Mouse (Mus musculus) heart, postnatal 25 days (tissue): ENCODE results near the gene Mgat5. TPM values are rescaled to one million over a fixed set of nuclear protein-coding genes. Genes with fewer than 3 reads are reported as not detected.

Source experiments
- DNase-seq: peaks from one replicate; pipeline ENCODE4 v3.0.0; 2022; ENCODE audit warnings: low spot score
- intact Hi-C: fragments of 180-260 bp; cut with DNase I; formaldehyde crosslinking; loops from one replicate; pipeline ENCODE4 v1.15.1; 2025
- total RNA-seq, 2 experiments: library from RNA; stranded (reverse); gene quantifications; 2 replicates each; pipeline ENCODE4 v1.2.3; 2021

The Mgat5 gene
- total RNA-seq, 2 experiments from 2014 or later = 14.1 to 14.8 TPM

DNA sequence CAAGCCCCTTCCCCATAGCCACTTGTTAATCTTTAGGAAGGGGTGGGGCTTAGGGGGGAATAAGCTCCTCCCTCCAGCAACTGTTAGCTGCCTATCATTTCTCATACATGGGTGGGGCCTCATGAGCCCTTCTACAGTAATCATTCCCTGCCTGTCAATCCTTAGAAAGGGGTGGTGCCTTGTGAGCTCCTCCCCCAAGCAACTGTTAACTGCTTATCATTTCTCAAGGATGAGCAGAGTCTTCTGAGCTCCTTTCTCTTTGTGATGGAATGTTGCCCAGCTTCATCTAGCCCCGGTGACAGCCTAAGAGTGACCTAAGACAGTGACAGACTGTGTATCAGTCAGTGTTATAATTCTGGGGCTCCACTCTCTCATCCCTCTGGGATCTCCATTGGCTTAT lies 95.0 kb downstream of the Mgat5 start:
- intact Hi-C loops = no loop called here
- DNase-seq = no peak

DNA sequence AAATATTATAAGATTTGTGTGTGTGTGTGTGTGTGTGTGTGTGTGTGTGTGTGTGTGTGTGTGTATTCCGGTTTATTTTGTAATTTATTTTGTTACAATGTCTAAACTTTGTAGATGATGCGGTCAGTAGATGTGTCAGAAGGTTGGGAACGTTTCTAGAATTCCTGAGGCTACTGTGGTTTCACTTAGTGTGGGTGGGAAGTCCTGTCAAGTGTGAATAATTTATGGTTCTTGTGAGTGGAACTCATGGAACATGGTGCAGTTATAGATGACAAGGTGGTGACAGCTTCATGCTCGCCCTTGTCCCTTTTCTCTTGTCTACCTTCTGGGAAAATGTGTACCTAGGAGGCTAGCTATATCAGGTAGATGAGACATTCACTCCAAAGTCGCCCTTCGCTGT lies 96.2 kb downstream of the Mgat5 start:
- no peak for DNase-seq
- intact Hi-C loops = no loop called here

DNA sequence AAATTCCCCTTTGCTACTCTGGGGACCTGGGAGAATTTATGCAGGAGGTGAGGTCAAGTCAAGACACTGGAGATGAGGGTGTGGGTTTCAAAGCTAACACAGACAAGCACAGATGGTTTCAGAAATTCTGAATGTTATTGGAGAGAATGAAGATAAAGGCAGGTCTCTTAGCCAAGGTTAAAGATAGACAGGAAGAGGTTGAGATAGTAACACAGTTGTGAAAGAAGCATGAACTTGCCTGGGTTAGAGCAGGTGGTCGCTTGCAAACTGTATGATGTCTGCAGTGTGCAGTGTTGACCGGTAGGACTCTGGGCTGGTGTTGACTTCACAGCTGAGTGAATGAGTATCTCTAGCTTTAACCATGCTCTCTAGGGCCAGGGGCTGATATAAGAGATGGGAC lies 97.8 kb downstream of the Mgat5 start:
- intact Hi-C loops = no loop called here

DNA sequence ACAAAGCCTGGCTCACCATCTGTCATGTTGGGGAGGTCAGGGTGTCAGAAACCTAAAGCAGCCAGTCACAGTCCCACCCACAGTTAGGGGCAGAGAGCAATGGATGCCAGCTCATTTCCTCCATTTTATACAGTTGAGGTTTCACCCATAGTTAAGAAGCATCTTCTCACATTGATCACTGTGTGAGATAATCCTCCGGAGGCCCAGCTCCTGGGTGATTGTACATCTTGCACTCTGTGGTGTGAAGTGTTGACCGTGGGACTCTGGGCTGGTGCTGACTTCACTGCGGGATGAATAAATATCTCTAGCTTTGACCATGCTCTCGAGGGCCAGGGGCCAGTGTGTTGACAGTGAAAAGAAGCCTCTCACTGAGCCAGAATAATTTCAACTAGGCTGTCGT lies 99.0 kb downstream of the Mgat5 start:
- DNase-seq = no peak
- intact Hi-C loops = no loop called here

More for the DNA sequence above, 97.8 kb downstream of the Mgat5 start:
- DNase-seq = no peak

DNA sequence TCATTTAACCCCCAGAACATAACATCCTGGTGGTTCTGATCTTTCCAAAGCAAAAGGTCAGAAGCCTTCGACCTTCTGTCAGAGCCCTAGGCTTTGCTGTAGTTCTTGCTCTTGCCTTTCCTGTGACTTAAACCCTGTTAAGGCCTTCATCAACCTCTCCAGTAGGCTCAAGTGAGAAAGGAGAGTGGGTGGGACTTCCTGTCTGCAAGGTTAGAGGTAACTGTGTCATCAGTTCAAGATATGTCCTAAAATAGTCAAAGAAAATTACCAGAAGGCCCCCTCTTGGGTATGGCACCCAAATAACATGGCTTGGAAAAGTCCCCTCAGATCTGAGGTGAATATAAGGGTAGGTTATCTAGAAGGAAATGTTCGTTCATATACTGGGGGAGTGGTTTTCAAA lies 99.5 kb downstream of the Mgat5 start:
- no peak for DNase-seq
- intact Hi-C loops = no loop called here

DNA sequence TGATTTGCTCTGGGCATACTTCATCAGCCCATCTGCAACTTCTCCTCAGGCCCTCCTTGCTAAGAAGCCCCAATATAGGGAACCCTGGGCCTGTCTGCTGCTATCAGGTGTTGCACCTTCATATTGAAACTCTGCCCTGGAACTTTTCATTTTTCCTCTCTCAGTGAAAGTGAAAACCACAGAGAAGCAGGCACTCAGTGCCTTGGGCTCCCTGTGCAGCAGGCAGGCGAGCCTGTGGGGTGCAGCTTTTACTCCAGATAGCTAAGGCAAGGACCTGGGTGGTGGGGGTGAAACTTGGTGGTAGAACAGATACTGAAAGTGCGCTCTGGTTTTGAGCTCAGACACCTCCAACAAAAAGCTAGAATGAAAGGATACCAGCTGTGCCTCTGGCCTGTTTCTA lies 100.8 kb downstream of the Mgat5 start:
- intact Hi-C loops = loop anchor here (5.0 kb wide), 1 partner anchor 78 kb away; no protein-coding TSS in a partner anchor
- no peak for DNase-seq

DNA sequence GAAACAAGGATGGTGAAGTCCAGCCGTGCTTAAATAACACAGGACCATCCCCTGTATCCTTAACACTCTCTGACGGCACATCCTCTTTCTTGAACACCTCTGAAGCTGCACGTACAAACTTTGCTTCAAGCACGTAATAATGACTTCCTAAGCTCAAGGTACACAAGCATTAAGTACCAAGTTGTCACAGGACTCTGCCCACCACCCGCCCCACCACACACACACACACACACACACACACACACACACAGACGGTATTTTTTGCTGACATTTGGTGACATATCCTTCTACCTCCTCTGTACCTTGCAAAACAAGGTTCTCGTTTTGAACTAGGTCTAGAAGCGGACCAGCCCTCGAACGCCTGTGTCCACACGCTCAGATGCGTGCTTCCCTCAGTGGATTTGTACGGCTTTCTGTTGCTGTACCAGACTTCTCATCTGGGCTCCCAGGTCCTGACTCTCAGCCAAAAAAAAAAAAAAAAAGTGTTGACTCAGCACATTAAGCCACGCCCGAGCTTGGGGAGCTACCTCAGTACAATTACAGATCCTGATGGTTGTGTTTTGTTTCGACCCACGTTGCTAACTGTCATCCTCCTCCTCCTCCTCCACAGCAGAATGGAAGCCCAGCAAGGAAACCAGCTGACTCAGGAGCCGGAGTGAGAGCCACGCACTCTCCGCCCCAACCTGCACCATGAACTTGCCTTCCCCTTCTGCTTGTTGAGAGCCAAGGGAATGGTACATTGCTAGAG lies 101.4 kb downstream of the Mgat5 start:
- DNase-seq = no peak
- intact Hi-C loops = loop anchor here (5.0 kb wide), 1 partner anchor 79 kb away; no protein-coding TSS in a partner anchor

DNA sequence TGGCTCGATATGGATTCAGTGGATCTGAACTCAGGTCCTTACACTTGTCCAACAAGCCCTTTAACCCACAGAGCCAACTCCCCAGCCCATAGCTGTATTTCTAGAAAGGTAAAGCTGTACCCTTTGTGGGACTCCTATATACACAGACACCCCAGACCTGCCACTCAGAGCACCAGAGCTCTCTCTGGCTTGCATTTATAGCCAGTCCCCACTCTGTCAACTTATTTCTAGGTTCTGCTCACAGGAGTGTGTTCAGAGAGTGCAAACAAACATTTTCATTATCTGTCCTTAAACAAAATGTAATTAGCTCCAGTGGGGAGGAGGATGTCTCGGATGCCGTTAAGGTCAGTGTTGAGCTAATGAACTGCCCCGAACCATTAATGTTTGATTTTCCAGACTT lies 102.5 kb downstream of the Mgat5 start:
- intact Hi-C loops = loop anchor here (5.0 kb wide), 1 partner anchor 80 kb away; no protein-coding TSS in a partner anchor
- DNase-seq = no peak

DNA sequence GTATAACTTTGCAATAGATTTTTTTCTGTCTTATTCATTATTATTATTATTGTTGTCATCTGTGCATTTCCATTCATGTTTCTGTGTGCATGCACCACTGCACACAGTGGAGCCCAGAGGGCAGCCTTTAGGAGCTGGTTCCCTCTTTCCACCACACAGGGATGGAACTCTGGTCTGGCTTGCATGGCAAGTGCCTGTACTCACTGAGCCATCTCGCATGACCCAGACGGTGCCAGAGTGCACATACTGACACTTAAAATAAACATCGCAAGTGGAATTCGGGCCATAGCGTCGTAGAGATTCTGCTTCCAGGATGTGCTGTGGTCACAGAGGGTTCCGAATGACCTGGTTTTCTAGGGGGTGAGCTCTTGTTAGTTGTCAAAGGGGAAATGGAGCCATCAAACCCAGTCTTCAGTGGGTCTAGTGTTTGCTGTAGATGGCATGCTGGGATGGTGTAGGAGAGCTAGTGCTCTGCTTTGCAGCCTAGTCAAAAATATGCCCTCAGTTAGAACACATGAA lies 103.5 kb downstream of the Mgat5 start:
- intact Hi-C loops = loop anchor here (5.0 kb wide), 1 partner anchor 81 kb away; no protein-coding TSS in a partner anchor
- no peak for DNase-seq

DNA sequence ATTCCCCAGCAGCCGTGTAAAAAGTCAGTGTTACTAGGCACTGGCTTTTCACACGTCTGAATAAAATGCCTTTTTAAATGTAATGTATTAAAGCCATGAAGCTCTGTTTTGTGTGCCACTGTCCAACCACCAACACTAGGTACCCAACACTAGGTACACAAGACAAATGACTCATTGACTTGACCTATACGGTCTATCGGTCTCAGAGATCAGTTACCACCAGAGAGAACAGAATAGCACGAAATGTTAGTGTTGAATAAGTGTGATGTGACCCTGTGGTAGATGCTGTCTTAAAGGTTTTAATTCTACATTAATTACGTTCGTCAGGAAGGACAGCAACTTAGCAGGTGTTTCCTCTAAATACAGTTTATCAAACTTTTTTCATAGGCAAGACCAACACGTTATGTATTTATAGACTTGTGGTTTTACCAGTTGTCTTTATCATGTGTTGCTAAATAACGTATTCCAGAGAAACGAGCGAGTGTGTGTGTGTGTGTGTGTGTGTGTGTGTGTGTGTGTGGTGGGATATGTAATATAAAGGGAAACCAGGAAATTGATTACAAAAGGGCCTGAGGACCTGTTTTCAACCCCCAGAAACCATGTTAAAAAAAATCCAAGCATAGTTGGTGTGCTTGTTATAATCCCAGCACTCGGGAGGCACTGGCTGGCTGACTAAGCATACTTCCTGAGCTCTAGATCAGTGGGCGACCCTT lies 104.3 kb downstream of the Mgat5 start:
- DNase-seq = no peak
- intact Hi-C loops = loop anchor here (5.0 kb wide), 1 partner anchor 82 kb away; no protein-coding TSS in a partner anchor

DNA sequence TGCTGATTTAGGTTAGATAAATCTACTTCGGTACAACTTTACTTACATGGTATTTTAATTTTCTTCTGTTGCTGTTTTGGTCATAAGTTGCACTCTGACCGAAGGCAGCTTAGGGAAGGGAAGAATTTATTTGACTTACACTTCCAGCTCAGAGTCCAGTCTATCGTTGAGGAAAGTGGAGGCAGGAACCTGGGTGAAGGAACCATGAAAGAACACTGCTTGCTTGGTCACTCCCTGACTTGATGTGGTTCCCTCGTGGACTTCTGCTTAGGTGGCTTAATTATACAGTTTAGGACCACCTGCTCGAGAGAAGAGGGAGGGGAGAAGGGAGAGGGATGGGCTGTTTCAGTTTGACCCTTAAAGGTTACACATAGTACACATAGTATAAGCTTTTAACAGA lies 105.2 kb downstream of the Mgat5 start:
- no peak for DNase-seq
- intact Hi-C loops = no loop called here

DNA sequence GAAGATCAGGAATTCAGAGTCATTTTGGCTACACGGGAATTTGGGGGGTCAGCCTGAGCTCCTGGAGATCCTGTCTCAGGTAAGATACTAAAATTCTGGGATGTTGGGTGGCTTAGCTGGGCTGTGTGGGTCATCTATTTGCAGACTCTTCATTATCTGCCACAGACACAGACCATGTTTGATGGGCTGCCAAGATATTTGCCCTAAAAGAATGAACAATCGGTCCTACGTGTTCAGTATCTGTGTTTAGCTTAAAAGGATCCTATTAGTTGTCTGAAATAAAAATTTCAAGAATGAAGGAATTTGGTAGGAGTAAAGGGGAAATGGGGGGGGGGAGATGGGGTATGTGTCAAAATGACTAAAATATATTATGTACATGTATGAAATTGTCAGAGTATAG lies 105.9 kb downstream of the Mgat5 start:
- intact Hi-C loops = no loop called here
- DNase-seq = no peak

DNA sequence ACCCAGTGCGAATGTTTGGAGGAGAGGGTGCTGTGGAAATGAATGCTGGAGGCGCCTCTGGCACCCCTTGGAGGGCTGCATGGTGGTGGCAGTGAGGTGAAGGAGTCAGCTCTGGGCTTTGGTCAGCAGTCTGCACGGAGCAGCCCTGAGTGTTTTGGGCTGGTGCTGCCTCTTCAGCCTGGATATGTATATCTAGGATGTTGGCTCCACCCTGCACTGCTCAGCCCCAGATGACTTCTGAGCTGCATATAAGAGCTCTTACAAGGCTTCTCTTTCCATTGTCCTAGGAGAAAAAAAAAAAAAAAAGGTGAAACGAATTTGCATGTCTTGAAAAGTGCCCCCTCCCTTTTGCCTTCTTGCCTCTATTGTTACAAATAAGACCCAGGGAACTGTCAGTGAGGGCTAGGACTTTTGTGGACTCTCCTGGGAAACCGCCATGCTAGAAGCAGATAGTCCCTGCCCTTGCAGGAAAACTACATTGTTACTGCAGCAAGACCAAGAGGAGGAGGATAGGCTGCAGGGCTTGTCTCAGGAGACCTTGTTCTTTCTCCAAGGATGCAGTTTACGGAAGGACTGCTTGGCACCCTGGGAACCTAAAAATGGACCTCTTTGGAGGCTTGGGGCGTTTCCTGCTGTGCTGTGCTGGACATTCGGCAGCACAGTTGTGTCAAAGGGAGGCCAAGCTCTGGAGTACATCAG lies 109.0 kb downstream of the Mgat5 start:
- intact Hi-C loops = no loop called here
- DNase-seq = no peak

DNA sequence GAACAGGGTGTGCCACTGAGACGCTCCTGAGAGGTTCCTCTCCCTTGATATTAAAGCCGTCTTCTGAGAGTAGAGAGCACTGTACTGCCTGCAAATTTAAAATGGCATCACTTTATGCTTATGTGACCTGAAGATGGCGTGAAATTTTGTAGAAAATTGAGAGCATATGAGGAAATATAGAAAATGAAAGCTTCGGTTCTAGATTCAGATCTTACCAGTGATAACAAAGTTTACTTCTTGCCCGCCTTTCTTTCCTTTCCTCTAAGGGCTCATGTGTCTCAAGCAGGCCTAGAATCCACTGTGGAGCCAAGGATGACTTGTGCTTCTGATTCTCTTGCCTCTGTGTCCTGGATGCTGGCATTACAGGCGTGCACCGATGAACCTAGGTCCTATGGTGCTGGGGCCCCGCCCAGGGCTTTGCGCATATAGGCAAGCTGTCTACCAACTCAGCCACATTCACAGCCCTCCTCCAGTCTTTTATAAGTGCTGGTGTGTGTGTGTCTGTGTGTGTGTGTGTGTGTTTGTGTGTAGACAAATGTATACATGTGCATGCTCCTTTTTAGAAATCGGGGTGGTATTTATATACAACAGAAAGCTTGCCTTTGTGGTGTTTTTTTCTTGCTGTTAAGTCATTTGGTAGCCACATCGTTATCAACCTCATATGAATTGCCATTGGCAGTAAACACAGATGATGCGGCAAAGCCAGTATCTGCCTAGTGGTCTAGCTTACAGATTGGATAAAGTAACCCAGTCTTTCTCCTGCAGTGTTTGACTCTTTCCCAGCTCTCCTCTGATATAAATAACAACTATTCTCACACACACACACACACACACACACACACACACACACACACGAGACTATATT lies 111.2 kb downstream of the Mgat5 start:
- no peak for DNase-seq
- intact Hi-C loops = no loop called here

DNA sequence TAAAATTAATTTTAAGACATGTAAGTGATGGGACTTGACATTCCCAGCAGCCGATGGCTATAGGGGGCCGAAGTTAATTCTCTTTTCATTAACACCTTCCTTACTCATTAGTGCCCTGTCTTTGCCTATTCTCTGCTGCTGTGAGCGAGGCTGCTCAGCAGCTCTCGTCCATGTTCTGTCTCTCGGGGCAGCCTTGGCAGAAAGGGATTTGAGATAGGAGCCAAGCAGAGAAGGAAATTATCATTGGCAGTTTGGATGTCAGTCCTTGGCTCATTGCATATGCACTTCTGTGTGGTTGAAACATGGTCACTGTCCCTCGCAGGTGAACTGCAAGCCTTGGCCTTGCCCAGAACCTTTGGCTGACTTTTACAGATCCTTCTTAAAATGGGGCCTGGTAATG lies 111.8 kb downstream of the Mgat5 start:
- intact Hi-C loops = no loop called here
- no peak for DNase-seq

DNA sequence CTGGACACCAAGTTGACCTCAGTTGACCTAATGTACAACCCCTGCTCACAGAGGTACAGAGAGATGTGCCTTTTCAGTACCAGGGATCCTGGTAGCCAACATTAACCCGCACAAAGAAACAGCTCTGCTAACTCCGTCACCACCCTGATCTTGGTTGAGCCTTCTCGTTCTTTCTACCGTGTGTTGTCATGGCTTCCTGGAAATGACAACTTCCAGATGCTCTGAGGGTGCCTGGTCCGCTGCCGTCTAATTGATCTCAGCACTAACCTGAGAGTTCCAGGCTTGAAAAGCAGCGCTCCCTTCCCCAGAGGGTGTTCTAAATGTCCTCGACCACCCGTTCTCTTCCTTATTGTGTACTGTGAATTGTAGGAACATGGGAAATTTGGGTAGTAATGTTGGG lies 112.7 kb downstream of the Mgat5 start:
- no peak for DNase-seq
- intact Hi-C loops = no loop called here

DNA sequence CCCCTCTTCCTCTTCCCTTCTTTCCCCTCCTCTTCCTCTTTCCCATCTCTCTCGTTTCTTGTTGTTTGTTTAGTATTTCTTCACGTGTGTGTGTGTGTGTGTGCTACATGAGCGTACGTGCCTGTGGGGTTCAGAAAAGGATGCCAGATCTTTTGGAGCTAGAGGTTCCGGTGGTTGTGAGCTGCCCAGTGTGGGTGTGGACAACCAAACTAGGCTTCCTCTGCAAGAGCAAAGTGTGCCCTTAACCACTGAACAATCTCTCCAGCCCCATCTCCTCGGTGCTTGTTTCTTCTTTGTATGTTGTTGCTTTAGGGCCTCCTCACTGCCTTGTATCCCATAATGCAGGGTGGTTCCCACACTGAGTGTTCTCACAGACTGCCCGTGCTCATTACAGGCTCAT lies 113.7 kb downstream of the Mgat5 start:
- intact Hi-C loops = no loop called here
- DNase-seq = no peak

DNA sequence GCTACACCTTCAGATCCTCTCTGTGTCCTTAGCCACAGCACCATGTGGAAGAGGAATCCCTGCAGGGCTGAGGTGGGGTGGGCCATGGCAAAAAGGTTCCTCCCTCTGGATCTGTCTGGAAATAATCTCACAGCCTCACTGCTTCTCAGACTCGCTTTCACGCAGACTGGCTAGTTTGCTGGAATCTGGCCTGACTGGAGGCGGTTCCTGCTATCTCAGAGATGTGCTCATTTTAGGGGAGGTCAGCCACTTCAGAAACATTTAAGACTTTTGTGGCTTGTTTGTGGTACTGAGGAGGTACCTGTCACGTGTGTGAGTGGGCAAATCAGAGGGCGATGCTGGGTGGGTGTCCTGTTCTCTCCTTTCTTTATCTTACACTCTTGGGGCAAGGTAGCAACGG lies 115.0 kb downstream of the Mgat5 start:
- DNase-seq = no peak
- intact Hi-C loops = no loop called here

DNA sequence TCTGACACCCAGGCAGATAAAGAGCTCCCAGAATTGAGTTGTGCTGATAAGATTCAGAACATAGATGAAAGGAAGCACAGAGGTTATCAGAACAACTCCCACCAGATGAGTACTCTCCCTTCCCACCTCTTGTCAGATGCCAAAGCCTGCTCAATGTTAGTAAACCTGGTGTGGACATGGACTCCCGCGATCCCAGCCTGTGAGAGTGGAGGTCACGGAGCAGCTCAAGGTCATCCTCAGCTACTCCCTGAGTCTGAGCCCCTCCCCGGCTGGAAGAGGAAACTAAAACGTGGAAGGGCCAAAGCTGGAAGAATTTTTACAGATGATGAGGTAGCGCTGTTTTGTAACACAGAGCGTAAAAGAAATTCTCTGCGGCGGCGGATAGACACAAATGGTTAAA lies 116.1 kb downstream of the Mgat5 start:
- intact Hi-C loops = no loop called here
- DNase-seq = no peak

DNA sequence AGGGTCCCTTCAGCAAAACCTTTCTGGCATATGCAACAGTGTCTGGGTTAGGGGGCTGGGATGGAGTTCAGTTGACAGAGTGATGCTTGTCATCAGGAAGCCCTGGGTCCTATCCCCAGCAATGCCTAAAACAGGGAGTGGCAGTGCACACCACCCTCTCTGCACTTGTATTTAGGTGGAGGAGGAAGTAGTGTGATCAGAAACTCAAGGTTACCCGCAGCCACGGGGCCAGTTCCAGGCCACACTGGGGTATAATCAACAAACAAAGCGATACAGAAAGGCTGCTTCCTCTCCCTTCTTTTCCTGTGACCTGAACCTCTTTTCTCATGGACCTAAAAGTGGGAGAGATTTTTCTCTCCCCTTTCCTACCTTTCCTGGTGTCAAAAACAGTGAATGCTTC lies 116.8 kb downstream of the Mgat5 start:
- DNase-seq = no peak
- intact Hi-C loops = no loop called here
